Mouse (Mus musculus) embryo, embryonic 11 days (tissue): ENCODE measurements around the gene Bach2.

Experiments
- DNase-seq: peaks from one replicate; pipeline ENCODE4 v3.0.0-alpha.2; 2015

Bach2 gene

GRCm38 (mm10) chr4:32366176-32366575 is 127.6 kb downstream of the Bach2 start:
- DNase-seq = no peak

DNA sequence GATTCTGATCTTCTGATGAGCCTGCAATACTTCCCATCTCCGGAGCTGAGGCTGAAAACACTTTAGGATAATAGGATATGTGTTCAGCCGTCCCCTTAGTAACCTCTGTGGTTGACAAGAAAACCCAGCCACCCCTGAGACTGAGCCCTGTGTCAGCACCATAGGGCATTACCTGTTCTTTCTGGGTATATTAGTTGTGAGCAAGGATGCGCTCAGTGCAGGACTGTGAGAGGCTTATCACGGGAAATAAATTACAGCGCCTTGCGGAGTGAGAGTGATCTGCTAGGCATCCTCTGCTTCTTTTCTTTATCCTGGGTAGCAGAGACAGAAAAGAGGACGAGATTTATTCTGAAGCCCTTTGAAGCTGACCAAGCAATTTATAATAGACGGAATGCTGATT is 129.7 kb downstream of the Bach2 start:
- peak; percentile 27 for DNase-seq

DNA sequence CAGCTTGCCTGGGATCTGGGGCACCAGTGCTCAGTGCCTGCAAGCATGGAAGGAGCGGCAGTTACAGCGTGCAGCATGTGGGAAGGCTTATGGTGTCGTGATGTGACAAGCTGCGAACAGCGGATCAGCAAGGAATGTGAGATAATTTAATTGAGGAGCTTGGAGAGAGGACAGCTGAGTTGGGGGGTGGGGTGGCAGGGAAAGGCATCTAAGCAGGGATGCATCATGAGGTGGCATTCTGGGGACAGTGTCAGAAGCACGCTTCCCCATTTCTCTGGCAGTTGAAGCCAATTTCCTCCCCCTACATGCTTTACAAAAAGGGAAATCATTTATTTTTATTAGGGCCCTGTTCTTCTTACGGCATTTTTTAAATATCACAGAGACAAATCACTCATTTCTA is 134.5 kb downstream of the Bach2 start:
- DNase-seq = peak; percentile 40

DNA sequence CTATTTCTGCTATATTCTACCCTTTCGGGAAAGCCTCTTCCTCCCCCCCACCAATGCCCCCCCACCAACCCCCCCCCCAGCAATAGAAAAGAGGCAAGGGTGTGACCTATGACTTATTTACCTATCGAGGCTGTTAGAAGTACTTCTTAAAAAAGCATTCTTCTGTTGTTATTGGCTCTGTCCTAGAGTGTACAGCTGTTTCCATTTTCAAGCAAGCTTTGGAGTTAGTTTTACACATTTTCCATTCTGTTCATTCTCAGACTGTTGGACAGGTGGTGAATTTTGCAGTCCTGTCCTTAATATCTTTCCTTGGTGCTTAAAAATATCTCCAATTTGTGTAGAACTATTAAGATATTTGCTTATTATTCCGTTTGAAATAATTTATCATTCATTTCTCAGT is 134.9 kb downstream of the Bach2 start:
- no peak for DNase-seq

DNA sequence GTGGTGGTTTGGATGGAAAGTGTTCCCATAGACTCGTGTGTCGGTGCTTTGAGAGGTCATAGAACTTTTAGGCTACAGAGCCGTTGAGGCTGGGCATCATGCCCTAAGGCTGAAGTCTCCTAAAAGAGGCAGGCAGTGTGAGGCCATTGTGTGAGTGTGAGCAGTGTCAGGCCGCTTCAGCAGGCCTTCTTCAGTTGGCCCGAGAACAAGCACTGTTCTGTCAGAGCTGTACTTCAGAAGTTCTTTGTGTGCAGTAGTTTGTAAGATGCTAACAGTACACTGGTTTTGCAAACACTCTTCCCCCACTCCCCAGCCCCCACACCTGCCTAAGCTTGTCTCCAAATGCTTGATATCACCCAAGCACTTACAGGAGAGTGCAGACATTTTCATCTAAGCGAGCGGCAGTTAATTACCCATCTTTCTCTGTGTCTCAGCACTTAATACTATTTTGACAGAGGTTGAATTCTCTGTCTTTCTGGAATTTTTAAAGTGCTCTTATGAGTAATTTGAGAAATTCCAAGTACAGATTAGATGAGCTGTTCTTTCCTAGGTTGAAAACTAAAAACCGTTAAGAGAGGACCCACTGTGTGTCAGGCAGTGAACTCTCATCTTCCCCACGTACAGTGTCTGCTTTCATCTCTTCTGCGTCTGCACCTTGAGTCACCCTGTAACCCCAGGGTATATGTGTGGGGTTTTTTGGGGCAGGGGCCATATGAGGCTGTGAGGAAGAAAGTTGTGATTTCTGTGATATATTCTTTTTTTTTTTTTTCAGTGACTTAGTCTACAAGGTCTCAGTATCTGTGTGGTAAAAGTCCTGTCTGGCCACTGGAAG is 136.4 kb downstream of the Bach2 start:
- DNase-seq = peak; percentile 39

GRCm38 (mm10) chr4:32375721-32376526 is 137.3 kb downstream of the Bach2 start:
- DNase-seq = no peak

DNA sequence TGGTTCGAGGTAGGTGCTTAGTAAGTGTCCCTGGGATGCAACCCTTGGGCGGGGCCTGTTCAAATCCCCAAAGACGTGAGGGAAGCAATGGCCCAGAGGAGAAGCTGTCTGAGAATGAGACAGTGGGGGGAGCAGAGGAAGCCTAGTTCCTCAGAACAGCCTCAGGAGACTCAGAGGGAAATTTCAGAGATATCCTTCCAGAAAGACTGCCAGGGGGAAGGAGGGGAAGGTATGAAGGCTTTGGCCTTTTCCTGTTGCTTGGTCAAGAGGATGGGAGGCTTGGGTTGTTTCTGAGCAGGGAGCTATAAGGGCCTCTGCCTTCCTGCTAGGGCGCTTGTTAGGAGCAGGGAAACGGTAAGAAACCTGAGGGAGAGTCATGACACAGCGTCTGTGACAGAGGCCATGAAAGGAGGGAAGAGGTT is 137.9 kb downstream of the Bach2 start:
- DNase-seq = no peak

- DNase-seq = no peak
Measured at GRCm38 (mm10) chr4:32379140-32379539, 140.5 kb downstream of the Bach2 start.

DNA sequence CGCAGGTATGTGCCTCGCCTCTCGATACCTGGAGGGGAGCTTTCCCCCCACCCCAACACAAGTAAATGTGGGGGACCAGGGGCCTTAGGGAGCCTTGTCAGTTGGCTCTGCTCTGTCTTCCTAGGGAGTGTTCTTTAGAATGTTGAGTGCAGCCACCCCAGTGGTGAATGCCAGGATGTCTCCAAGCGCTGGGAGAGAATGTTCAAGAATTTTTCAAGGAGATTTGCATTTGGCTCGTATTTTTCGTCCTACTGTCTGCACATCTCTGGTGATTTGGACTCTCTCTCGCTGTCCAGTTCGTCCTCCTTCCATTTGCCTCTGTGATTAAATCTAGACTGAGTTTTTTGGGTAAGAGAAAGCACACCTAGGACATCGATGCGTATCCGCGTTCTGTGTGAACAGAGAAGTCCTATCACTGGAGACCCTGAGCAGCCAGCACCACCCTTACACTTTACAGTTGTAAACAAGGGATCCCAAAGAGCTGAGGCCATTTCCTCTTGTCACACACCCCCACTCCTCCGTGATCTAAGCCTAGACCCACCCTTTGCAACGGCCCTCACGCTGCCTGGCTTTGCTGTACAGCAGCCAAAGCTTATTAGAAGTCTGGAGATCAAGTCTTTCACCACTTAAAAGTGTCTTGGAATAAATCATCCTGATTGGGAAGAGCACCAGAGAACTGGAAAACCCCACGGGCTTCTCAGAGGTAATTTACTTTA is 143.2 kb downstream of the Bach2 start:
- DNase-seq = peak; percentile 27

DNA sequence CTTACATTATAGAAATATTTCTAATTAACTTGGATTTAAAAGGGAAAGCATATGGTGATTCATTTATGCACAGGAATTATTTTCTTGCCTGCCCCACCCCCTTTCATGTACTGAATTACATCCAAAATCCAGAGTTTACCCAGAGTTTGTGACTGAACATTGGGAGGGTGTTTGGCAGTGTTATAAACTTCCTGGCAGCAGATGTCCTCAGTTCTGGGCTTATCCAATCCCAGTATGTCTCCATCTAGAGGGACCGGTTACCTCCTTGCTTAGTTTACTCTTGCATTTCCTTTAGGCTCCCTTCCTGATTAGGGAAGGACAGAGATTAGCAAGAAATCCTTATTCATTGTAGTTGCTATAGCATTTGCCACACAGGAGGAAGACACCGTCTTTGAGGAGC is 146.5 kb downstream of the Bach2 start:
- no peak for DNase-seq

DNA sequence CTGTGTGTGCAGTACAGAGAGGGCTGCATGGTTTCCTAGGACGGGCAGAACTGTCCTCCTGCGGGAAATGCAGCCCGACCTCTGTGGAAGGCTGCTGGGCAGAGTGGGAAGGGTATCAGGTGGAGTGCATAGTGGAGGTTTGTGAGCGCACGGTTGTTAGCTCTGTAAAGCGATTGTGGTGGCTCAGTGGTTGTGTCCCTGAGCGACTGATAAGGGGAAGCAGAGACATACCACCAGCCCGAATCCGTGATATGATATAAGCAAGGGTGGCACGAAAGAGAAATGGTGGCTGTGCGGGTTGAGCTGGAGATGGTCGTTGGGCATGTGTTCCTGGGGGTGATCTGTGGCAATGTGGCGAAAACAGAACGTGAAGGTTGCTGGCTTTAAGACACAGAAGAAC is 147.0 kb downstream of the Bach2 start:
- no peak for DNase-seq

DNA sequence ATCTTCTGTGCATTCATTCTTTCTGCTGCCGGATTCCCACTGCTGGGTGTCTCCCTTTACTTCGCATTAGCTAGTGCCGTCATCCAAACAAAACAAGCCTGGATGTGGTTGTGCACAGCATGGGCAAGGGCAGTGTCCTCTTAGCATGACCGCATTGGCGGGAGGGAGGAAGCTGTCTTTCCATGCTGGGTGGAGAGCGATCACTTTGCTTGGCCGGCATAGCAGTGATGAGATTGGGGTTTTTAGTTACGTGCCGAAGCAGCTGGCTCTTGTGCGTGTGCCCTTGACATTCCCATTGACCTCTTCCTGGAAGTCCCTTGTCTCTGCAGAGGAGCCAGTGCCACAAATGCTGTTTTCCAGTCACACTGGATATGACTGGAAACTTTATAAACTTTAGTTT is 147.7 kb downstream of the Bach2 start:
- DNase-seq = no peak

- DNase-seq = no peak
Measured at GRCm38 (mm10) chr4:32386931-32387330, 148.3 kb downstream of the Bach2 start.

- DNase-seq = peak; percentile 31
Measured at GRCm38 (mm10) chr4:32387479-32388240, 149.1 kb downstream of the Bach2 start.

- DNase-seq = no peak
Measured at GRCm38 (mm10) chr4:32388564-32388963, 150.0 kb downstream of the Bach2 start.

DNA sequence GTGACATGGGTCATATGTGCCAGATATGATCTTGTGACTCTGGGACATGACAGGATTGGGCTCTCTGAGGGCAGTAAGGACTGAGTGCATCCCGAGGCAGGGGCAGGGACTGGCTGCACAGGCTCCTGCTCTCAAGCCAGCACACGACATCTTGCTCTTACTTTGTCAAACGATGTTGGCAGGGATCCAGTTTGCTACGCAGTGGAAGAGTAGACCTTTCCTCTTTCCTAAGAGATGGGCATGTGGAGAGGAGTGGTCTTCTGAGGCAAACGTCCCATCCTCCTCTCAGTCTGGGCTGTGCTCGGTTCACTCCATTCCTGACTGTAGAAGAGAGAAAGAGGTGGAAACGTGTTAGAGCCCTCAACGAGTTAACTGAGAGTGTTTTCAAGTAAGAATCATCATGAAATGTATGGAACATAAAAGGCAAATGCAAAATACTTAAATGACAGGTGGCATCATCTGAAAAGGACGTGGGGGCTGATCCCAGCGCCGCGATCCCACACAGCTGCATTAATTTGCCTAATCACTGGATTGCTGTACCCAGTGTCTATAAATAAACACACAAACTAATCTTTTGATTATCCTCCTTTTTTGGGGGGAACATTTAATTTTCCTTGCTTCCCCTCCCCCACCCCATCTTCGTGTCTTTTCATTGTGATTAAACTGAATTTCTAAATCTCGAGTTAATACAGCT is 150.7 kb downstream of the Bach2 start:
- no peak for DNase-seq

DNA sequence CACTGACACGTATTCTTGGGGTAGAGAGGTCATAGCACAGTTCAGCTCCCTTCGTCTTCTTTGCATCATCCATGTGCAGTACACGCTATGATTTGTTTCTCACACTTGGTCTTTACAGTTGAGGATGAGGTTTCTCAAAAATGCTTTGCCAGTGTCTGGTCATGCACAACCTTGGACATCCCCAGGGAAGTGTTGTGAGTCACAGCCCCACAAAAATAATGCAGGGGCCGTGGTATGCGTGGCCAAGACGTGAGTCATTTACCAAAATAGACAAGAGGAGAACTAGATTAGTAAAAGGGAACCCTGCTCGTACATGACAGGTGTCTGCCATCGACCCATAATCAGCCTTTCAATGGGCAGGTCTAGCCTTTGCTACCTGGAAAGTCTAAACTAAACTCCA is 152.7 kb downstream of the Bach2 start:
- no peak for DNase-seq

- DNase-seq = no peak
Measured at GRCm38 (mm10) chr4:32393226-32393625, 154.6 kb downstream of the Bach2 start.

DNA sequence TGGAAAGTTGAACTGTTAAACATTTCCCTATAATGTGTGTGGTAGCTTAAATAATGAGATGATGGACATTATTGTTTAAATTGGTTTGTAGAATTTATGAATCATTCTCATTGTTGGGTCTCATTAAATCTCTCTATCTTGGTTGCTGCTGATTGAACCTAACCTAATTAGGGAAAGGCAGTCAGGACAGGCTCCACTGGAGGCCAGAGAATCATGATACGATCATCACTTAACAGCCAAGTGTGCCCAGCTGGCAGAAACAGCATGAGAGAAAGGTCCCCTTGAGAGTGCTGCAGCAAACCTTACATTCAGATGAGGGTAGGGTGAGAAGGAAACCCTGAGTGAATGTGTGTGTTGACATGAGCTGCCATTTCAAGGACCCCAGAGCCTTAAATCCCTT is 155.3 kb downstream of the Bach2 start:
- DNase-seq = no peak

GRCm38 (mm10) chr4:32394850-32395249 is 156.2 kb downstream of the Bach2 start:
- no peak for DNase-seq

GRCm38 (mm10) chr4:32401459-32401858 is 162.9 kb downstream of the Bach2 start:
- no peak for DNase-seq

DNA sequence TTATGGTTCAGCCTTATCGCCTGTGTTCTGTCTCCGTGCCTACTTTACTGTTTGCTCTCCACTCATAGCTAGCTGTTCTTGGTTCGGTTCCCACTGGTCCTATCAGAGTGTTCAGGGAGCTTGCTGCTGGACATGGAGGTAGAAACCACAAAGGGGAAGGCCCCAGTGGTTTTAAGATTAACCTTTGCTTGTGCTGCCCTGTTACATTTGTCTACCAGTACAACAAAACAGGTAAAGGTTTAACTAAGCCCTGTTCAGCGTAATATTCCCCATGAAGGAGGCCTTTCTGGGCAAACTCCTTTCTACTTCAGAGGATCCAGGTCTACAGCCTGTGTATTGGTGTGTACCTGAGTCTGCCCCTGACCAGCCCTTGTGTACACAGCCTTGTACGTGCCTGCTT is 164.9 kb downstream of the Bach2 start:
- no peak for DNase-seq
